Mouse (Mus musculus) frontal cortex, postnatal 25 days (tissue): ENCODE results near the gene Il20rb.

Source experiments
- DNase-seq, 2 experiments: peaks; one replicate each; pipeline ENCODE4 v3.0.0; 2022; ENCODE audit warnings: low spot score in 2 of 2

The Il20rb gene

GRCm38 (mm10) chr9:100470936-100471604 is 15.5 kb downstream of the Il20rb start:
- no peak for DNase-seq

GRCm38 (mm10) chr9:100470228-100470627 is 16.4 kb downstream of the Il20rb start:
- DNase-seq = no peak

- DNase-seq = no peak
Measured at GRCm38 (mm10) chr9:100469681-100470080, 16.9 kb downstream of the Il20rb start.

GRCm38 (mm10) chr9:100468151-100468550 is 18.4 kb downstream of the Il20rb start:
- DNase-seq = no peak

GRCm38 (mm10) chr9:100467653-100468052 is 18.9 kb downstream of the Il20rb start:
- no peak for DNase-seq

GRCm38 (mm10) chr9:100466743-100467142 is 19.8 kb downstream of the Il20rb start:
- DNase-seq = no peak

- no peak for DNase-seq
Measured at GRCm38 (mm10) chr9:100465988-100466387, 20.6 kb downstream of the Il20rb start.

- DNase-seq = no peak
Measured at GRCm38 (mm10) chr9:100465380-100465779, 21.2 kb downstream of the Il20rb start.

GRCm38 (mm10) chr9:100463771-100464170 is 22.8 kb downstream of the Il20rb start:
- DNase-seq = no peak

GRCm38 (mm10) chr9:100462098-100462497 is 24.5 kb downstream of the Il20rb start:
- no peak for DNase-seq

- DNase-seq = no peak
Measured at GRCm38 (mm10) chr9:100461671-100462070, 24.9 kb downstream of the Il20rb start.

GRCm38 (mm10) chr9:100460203-100460602 is 26.4 kb downstream of the Il20rb start:
- no peak for DNase-seq

GRCm38 (mm10) chr9:100457971-100458681 is 28.5 kb downstream of the Il20rb start:
- no peak for DNase-seq

- no peak for DNase-seq
Measured at GRCm38 (mm10) chr9:100454664-100454993, 32.0 kb downstream of the Il20rb start.

GRCm38 (mm10) chr9:100453944-100454663 is 32.5 kb downstream of the Il20rb start:
- peak; percentile 47 to 78 for DNase-seq

GRCm38 (mm10) chr9:100452432-100452831 is 34.2 kb downstream of the Il20rb start:
- DNase-seq = no peak

- DNase-seq = peak; percentile 71 to 79
Measured at GRCm38 (mm10) chr9:100446059-100446686, 40.4 kb downstream of the Il20rb start.

- peak in 1 of 2 experiments; percentile 22 for DNase-seq
Measured at GRCm38 (mm10) chr9:100440111-100440790, 46.3 kb downstream of the Il20rb start.

GRCm38 (mm10) chr9:100439481-100439880 is 47.1 kb downstream of the Il20rb start:
- no peak for DNase-seq

- DNase-seq = no peak
Measured at GRCm38 (mm10) chr9:100438994-100439393, 47.6 kb downstream of the Il20rb start.

GRCm38 (mm10) chr9:100436865-100437595 is 49.6 kb downstream of the Il20rb start:
- no peak for DNase-seq
